Mouse (Mus musculus): ENCODE measurements at regions not wholly inside any gene's neighbourhood (a gene's known extent, or its start where the extent isn't known, plus 50 kb on each side); places are given as distances from the start of the nearest gene placed in this dataset.

DNA sequence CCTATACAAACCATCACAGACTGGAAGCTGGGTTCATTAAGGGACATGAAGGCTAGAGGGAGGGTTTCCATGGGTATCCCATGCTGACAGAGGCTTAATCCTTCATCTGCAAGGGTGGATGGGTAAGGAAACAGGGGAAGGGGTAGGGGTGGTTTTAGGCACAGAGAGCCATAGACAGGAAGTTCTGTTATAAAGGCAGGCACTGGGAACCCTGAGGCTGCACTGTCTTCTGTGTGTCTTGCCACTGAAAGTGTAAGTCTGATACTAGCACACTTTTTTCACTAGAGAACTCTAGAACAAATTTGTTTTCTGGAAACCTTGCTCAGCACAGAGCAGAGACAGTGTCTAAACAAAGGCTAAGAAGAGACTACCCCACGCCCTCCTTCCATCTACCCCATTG lies 103.4 kb upstream of the Pmepa1 start:
- ATAC-seq (ENCODE audit: insufficient read depth, low FRiP score, low TSS enrichment) (no peak), DNase-seq (ENCODE audit: low spot score) (no peak)
- Histone ChIP-seq H3K27ac (ENCODE audit: low read depth, low read length) (no peak overlapping the region), H3K4me1 (ENCODE audit: control insufficient read depth, insufficient read depth, low read length) (no peaks in the 10 kb centered on the region; the same call in 1 of the 2 replicates), H3K9me3 (ENCODE audit: control insufficient read depth, low read length) (no peaks in the 10 kb centered on the region), H3K36me3 (ENCODE audit: control insufficient read depth, insufficient read depth, low read length) (no peaks in the 10 kb centered on the region), H3K9ac (ENCODE audit: low read length) (no peak overlapping the region), H3K4me2 (ENCODE audit: low read depth) (no peak overlapping the region), H3K4me3 (ENCODE audit: low read depth, low read length) (no peak overlapping the region), H3K27me3 (ENCODE audit: control insufficient read depth, insufficient read depth, low read length) (no peaks in the 10 kb centered on the region)
- WGBS, result 100% methylated on average over 1 of the region's 1 CpGs

GRCm38 (mm10) chr2:173380341-173380761 lies 104.0 kb upstream of the Pmepa1 start:
- H3K9ac ChIP-seq (ENCODE audit: low read length), result no peak overlapping the region
- ATAC-seq (ENCODE audit: insufficient read depth, low FRiP score, low TSS enrichment) (no peak), DNase-seq (ENCODE audit: low spot score) (no peak)
- no peaks in the 10 kb centered on the region for H3K36me3 ChIP-seq (ENCODE audit: control insufficient read depth, insufficient read depth, low read length)
- no peak overlapping the region for H3K4me3 ChIP-seq (ENCODE audit: low read depth, low read length)
- H3K27ac ChIP-seq (ENCODE audit: low read depth, low read length), result no peak overlapping the region
- WGBS, result 74% methylated on average over 3 of the region's 3 CpGs
- H3K9me3 ChIP-seq (ENCODE audit: control insufficient read depth, low read length), result no peaks in the 10 kb centered on the region
- no peaks in the 10 kb centered on the region for H3K27me3 ChIP-seq (ENCODE audit: control insufficient read depth, insufficient read depth, low read length)
- no peak overlapping the region for H3K4me2 ChIP-seq (ENCODE audit: low read depth)
- H3K4me1 ChIP-seq (ENCODE audit: control insufficient read depth, insufficient read depth, low read length), result no peaks in the 10 kb centered on the region; the same call in 1 of the 2 replicates

DNA sequence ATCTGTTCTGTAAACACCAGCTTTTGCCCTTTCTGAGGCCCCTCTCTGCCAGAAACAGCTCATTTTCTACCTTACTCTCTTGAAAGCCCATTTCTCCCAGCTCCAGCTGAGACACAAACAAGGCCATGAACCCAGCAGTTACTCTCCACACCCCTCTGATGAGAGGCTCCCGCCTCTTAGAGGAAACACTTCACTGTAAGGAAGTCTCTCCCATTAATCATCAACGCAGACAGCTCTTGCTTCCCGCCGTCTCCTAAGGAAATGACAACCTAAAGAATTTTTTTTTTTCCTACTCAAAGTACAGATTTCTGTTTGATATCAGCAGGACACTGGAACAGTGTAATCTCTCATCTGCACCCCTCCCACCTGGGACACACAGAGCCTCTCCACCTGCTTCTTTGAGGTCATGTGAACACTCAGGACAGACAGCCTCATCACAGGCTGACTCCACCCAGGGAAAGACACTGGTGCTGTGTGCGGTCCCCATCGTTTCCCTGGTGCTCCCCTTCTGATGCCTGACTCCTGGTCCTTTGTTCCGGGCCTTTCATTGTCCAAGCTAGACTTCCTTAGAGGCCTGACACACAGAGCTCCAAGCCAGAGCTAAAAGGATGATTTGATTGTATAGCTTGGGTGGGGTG lies 106.0 kb upstream of the Pmepa1 start:
- H3K27ac ChIP-seq (ENCODE audit: low read depth, low read length), result no peak overlapping the region
- WGBS, result 44% methylated on average over 7 of the region's 7 CpGs
- no peaks in the 10 kb centered on the region; the same call in 1 of the 2 replicates for H3K4me1 ChIP-seq (ENCODE audit: control insufficient read depth, insufficient read depth, low read length)
- no peaks in the 10 kb centered on the region for H3K36me3 ChIP-seq (ENCODE audit: control insufficient read depth, insufficient read depth, low read length)
- no peaks in the 10 kb centered on the region for H3K9me3 ChIP-seq (ENCODE audit: control insufficient read depth, low read length)
- no peak overlapping the region for H3K9ac ChIP-seq (ENCODE audit: low read length)
- no peak overlapping the region for H3K4me3 ChIP-seq (ENCODE audit: low read depth, low read length)
- no peak for ATAC-seq (ENCODE audit: insufficient read depth, low FRiP score, low TSS enrichment)
- no peaks in the 10 kb centered on the region for H3K27me3 ChIP-seq (ENCODE audit: control insufficient read depth, insufficient read depth, low read length)
- H3K4me2 ChIP-seq (ENCODE audit: low read depth), result no peak overlapping the region
- DNase-seq (ENCODE audit: low spot score), result peak; percentile 30

GRCm38 (mm10) chr2:173384935-173385586 lies 108.7 kb upstream of the Pmepa1 start:
- DNase-seq (ENCODE audit: low spot score), result no peak
- Histone ChIP-seq H3K27me3 (ENCODE audit: control insufficient read depth, insufficient read depth, low read length) (no peaks in the 10 kb centered on the region), H3K27ac (ENCODE audit: low read depth, low read length) (no peak overlapping the region), H3K4me3 (ENCODE audit: low read depth, low read length) (no peak overlapping the region), H3K9me3 (ENCODE audit: control insufficient read depth, low read length) (no peaks in the 10 kb centered on the region), H3K36me3 (ENCODE audit: control insufficient read depth, insufficient read depth, low read length) (no peaks in the 10 kb centered on the region), H3K9ac (ENCODE audit: low read length) (no peak overlapping the region), H3K4me2 (ENCODE audit: low read depth) (no peak overlapping the region), H3K4me1 (ENCODE audit: control insufficient read depth, insufficient read depth, low read length) (no peaks in the 10 kb centered on the region; the same call in 1 of the 2 replicates)
- 75% methylated on average over 8 of the region's 8 CpGs for WGBS
- ATAC-seq (ENCODE audit: insufficient read depth, low FRiP score, low TSS enrichment), result no peak

GRCm38 (mm10) chr2:173385722-173386141 lies 109.4 kb upstream of the Pmepa1 start:
- H3K9me3 ChIP-seq (ENCODE audit: control insufficient read depth, low read length), result no peaks in the 10 kb centered on the region
- DNase-seq (ENCODE audit: low spot score) (no peak), ATAC-seq (ENCODE audit: insufficient read depth, low FRiP score, low TSS enrichment) (no peak)
- H3K4me3 ChIP-seq (ENCODE audit: low read depth, low read length), result no peak overlapping the region
- no peak overlapping the region for H3K9ac ChIP-seq (ENCODE audit: low read length)
- H3K4me2 ChIP-seq (ENCODE audit: low read depth), result no peak overlapping the region
- 68% methylated on average over 9 of the region's 9 CpGs for WGBS
- no peaks in the 10 kb centered on the region for H3K36me3 ChIP-seq (ENCODE audit: control insufficient read depth, insufficient read depth, low read length)
- H3K27ac ChIP-seq (ENCODE audit: low read depth, low read length), result no peak overlapping the region
- no peaks in the 10 kb centered on the region for H3K27me3 ChIP-seq (ENCODE audit: control insufficient read depth, insufficient read depth, low read length)
- H3K4me1 ChIP-seq (ENCODE audit: control insufficient read depth, insufficient read depth, low read length), result no peaks in the 10 kb centered on the region; the same call in 1 of the 2 replicates

DNA sequence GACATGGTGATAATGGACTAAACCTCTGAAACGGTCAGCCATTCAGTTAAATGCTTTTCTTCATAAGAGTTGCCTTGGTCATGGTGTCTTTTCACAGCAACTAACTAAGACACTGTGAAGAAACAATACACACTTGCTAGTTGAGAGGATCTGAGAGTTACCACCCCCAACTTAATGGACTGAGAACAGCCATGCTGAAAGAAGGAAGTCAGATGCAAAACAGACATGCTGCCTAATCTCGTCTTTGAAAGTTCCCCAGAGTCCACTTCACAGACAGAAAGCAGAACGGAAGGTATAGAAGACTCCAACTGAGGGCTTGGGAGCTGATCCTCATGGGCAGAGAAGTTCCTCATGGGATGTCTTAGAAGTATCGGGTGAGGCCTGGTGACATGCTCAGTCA lies 111.8 kb upstream of the Pmepa1 start:
- DNase-seq (ENCODE audit: low spot score), result no peak
- 84% methylated on average over 4 of the region's 4 CpGs for WGBS
- Histone ChIP-seq H3K4me1 (ENCODE audit: control insufficient read depth, insufficient read depth, low read length) (no peaks in the 10 kb centered on the region), H3K9ac (ENCODE audit: low read length) (no peak overlapping the region), H3K9me3 (ENCODE audit: control insufficient read depth, low read length) (no peaks in the 10 kb centered on the region), H3K4me3 (ENCODE audit: low read depth, low read length) (no peak overlapping the region), H3K27ac (ENCODE audit: low read depth, low read length) (no peak overlapping the region), H3K4me2 (ENCODE audit: low read depth) (no peak overlapping the region), H3K27me3 (ENCODE audit: control insufficient read depth, insufficient read depth, low read length) (no peaks in the 10 kb centered on the region), H3K36me3 (ENCODE audit: control insufficient read depth, insufficient read depth, low read length) (no peaks in the 10 kb centered on the region)
- no peak for ATAC-seq (ENCODE audit: insufficient read depth, low FRiP score, low TSS enrichment)

DNA sequence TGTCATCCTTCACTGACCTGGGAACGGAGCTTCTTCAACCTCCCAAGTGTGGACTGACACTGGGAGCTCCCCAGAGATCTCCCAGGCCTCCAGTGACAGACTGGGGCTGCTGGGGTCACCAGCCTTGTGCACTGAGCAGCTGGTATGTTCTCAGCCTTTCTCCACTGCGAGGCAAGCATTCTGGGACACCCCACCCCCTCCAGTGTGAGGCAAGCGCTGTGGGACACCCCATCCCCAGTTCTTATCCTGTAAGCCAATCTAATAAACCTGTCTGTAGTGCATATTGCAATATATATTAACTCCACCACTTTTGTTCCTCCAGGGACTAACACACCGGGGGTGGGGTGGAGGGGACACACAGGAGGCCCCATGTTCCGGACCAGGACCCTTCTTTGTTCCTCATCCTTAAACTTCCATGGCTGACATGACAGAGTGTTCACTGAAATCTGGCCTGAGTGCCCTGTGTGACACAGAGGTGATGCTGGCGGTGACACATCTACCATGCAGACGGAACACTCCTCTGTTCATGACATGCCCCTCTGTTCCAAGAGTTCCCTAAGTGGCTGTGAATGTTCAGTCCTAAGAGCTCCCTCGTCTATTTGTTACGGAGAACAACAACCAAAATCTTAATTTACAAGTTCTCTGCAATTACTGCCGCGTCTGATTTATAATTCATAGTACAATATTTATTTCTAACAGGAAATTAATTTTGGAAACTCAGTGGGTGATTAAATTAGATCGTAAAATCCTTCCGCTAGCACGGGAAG lies 116.4 kb upstream of the Pmepa1 start:
- DNase-seq (ENCODE audit: low spot score) (peak; percentile 5), ATAC-seq (ENCODE audit: insufficient read depth, low FRiP score, low TSS enrichment) (no peak)
- Histone ChIP-seq H3K9me3 (ENCODE audit: control insufficient read depth, low read length) (no peaks in the 10 kb centered on the region), H3K4me3 (ENCODE audit: low read depth, low read length) (no peak overlapping the region), H3K36me3 (ENCODE audit: control insufficient read depth, insufficient read depth, low read length) (no peaks in the 10 kb centered on the region), H3K27me3 (ENCODE audit: control insufficient read depth, insufficient read depth, low read length) (no peaks in the 10 kb centered on the region), H3K9ac (ENCODE audit: low read length) (no peak overlapping the region), H3K4me2 (ENCODE audit: low read depth) (no peak overlapping the region), H3K27ac (ENCODE audit: low read depth, low read length) (no peak overlapping the region), H3K4me1 (ENCODE audit: control insufficient read depth, insufficient read depth, low read length) (no peaks in the 10 kb centered on the region)
- WGBS, result 83% methylated on average over 14 of the region's 14 CpGs

- Histone ChIP-seq H3K9me3 (ENCODE audit: control insufficient read depth, low read length) (0 out of 2 replicates have a peak, but pooled peaks cover 2% of the 10 kb centered on the region), H3K27ac (ENCODE audit: low read depth, low read length) (no peak overlapping the region), H3K27me3 (ENCODE audit: control insufficient read depth, insufficient read depth, low read length) (no peaks in the 10 kb centered on the region), H3K36me3 (ENCODE audit: control insufficient read depth, insufficient read depth, low read length) (no peaks in the 10 kb centered on the region), H3K4me2 (ENCODE audit: low read depth) (no peak overlapping the region), H3K4me3 (ENCODE audit: low read depth, low read length) (no peak overlapping the region), H3K4me1 (ENCODE audit: control insufficient read depth, insufficient read depth, low read length) (no peaks in the 10 kb centered on the region), H3K9ac (ENCODE audit: low read length) (no peak overlapping the region)
- ATAC-seq (ENCODE audit: insufficient read depth, low FRiP score, low TSS enrichment), result no peak
- WGBS, result 61% methylated on average over 2 of the region's 2 CpGs
- no peak for DNase-seq (ENCODE audit: low spot score)
Measured at GRCm38 (mm10) chr2:173393324-173393592, 116.9 kb upstream of the Pmepa1 start.

Measured in neural tube, embryonic 11.5 days (tissue).